Mouse (Mus musculus) midbrain, embryonic 15.5 days (tissue): ENCODE results near the gene Ccdc60. TPM values are rescaled to one million over a fixed set of nuclear protein-coding genes. Genes with fewer than 3 reads are reported as not detected.
"Not testable (repeated sequence)": the region's sequence is repeated elsewhere in the genome, so short reads cannot be mapped to it uniquely, and the experiment has no call there.

Experiments used
- ATAC-seq: fragments of 200-750 bp; cut with Nextera tagmentation; replicated peaks from 2 replicates; pipeline ENCODE4 v1.8.0; 2017; ENCODE audit warnings: moderate TSS enrichment
- H3K27ac ChIP-seq: fragments of 300-500 bp; sonication (generic); 2 replicates; pipeline ENCODE4 v1.5.1; 2015; ENCODE audit warnings: mild to moderate bottlenecking, inconsistent platforms
- H3K27me3 ChIP-seq: fragments of 300-500 bp; sonication (generic); replicated peaks from 2 replicates; pipeline ENCODE4 v1.6.1; 2015; ENCODE audit warnings: inconsistent platforms
- H3K36me3 ChIP-seq: fragments of 300-500 bp; sonication (generic); replicated peaks from 2 replicates; pipeline ENCODE4 v1.6.1; 2015; ENCODE audit warnings: inconsistent platforms
- H3K4me1 ChIP-seq: fragments of 300-500 bp; sonication (generic); 2 replicates; pipeline ENCODE4 v1.6.1; 2015; ENCODE audit warnings: inconsistent platforms
- H3K4me2 ChIP-seq: fragments of 300-500 bp; sonication (generic); 2 replicates; pipeline ENCODE4 v1.6.1; 2015; ENCODE audit warnings: inconsistent platforms, mild to moderate bottlenecking, moderate library complexity
- H3K4me3 ChIP-seq: fragments of 300-500 bp; sonication (generic); 2 replicates; pipeline ENCODE4 v1.5.1; 2015; ENCODE audit warnings: mild to moderate bottlenecking, inconsistent platforms
- H3K9ac ChIP-seq: fragments of 300-500 bp; sonication (generic); 2 replicates; pipeline ENCODE4 v1.6.1; 2015; ENCODE audit warnings: mild to moderate bottlenecking, inconsistent platforms
- H3K9me3 ChIP-seq: fragments of 300-500 bp; sonication (generic); 2 replicates; pipeline ENCODE4 v1.6.1; 2016; ENCODE audit warnings: inconsistent platforms
- WGBS: fragments of 180-500 bp; shearing (Covaris S2); methylation state at CpG from one replicate; pipeline ENCODE4 v1.1.7; 2015; ENCODE audit warnings: mixed read lengths; 5-methylcytosine and 5-hydroxymethylcytosine counted together
- polyA plus RNA-seq: library from polyadenylated mRNA; unstranded; fragments of >200 nt; fragmentation: Nextera tagmentation; extraction: Ambion mirVana; gene quantifications from 2 replicates; pipeline ENCODE4 v1.2.1, GENCODE M21; 2015

Gene Ccdc60
- polyA plus RNA-seq, 1 experiment from 2014 or later: 3.1 TPM

DNA sequence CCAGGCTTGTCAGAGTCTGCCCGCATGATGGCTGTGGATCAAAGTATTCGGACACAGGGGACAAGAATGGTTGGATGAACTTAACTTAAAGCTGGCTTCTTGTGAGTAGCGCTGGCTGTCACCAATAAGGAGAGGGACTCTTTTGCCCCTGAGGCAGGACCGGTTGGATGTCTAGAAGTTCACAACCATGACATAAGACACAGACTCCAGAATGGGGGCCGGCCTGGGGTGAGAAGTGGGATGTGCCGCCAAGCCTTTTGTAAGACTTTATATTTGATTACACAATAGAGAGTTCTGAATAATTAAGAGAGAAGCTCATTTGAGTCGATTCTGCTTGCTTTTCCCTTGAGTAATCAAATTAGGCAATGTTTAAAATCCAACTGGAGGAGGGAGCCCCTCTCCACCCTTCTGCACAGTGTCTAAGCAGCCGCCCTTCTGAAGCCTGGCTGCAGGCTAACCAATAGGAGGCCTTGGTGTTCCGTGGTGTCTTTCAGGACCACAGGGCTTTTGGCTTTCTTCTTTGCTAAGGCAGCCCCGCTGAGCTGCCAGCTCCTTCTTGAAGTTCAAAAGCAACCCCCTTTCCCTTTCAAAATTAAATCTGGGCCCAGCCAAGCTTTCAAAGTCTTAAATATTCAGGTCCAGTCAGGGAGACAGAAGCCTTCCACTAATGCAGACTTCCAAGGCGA lies 123.4 kb downstream of the Ccdc60 start:
- Histone ChIP-seq H3K4me3 (no peak overlapping the region), H3K27me3 (no peaks in the 10 kb centered on the region), H3K9ac (no peak overlapping the region), H3K27ac (peak overlapping the region; percentile 62), H3K4me1 (peaks cover 17% of the 10 kb centered on the region), H3K36me3 (no peaks in the 10 kb centered on the region), H3K4me2 (no peak overlapping the region), H3K9me3 (no peaks in the 10 kb centered on the region)
- peak; percentile 79 for ATAC-seq
- 40% methylated on average over 11 of the region's 11 CpGs for WGBS

DNA sequence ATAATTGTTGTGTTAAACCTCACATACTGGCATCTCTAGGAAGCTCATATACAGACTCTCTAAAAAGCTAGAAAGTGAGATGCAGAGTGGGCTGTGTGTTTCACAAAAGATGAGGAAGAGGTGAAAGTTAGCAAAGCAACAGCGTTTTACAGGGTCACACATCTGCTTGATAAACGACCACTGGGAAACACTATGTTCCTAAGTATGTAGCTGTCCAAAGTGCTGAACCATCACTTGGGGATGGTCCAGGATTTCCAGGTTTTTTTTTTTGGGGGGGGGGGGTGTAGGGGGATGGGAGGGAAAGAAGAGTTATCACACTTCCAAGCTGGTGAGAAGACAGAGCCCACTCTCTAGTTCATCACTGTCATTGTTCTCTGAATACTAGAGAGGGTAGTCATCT lies 134.0 kb downstream of the Ccdc60 start:
- Histone ChIP-seq H3K4me3 (no peak overlapping the region), H3K27ac (no peak overlapping the region), H3K9me3 (no peaks in the 10 kb centered on the region), H3K9ac (no peak overlapping the region), H3K4me1 (0 out of 2 replicates have a peak, but pooled peaks cover 7% of the 10 kb centered on the region), H3K4me2 (no peak overlapping the region), H3K36me3 (no peaks in the 10 kb centered on the region), H3K27me3 (no peaks in the 10 kb centered on the region)
- no peak for ATAC-seq
- WGBS: 52% methylated on average over 2 of the region's 2 CpGs

DNA sequence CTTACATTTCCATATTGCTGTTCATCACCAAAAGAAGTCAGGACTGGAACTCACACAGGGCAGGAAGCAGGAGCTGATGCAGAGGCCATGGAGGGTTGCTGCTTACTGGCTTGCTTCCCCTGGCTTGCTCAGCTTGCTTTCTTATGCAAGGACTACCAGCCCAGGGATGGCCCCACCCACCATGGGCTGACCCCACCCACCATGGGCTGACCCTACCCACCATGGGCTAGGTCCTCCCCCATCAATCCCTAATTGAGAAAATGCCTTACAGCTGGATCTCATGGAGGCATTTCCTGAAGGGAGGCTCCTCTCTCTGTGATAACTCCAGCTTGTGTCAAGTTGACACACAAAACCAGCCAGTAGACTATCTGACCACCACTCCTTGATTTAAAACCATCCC lies 142.3 kb downstream of the Ccdc60 start:
- H3K4me1 ChIP-seq, H3K4me3 ChIP-seq, ATAC-seq, H3K27me3 ChIP-seq, H3K4me2 ChIP-seq, H3K36me3 ChIP-seq, H3K9ac ChIP-seq, H3K9me3 ChIP-seq, H3K27ac ChIP-seq: not testable (repeated sequence)

DNA sequence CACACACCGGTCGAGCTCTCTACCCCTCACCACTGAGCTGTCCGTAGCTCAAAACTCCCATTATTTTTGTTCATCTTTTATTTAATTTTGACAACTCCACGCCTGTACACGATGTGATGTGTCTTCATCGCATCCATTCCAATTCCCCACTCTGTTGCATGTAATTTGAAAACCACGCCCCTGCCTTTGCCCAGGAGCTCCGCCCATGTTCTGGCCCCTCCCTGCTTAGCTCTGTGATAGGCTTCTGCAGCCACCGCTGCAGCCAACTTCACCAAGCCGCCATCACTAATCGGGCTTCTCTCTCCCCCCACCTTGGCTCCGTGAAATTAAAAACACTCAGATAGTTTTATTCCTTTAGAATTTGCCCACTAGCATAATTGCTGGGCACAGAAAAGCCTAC lies 144.1 kb downstream of the Ccdc60 start:
- no peaks in the 10 kb centered on the region for H3K27me3 ChIP-seq
- H3K4me3 ChIP-seq: no peak overlapping the region
- H3K9ac ChIP-seq: no peak overlapping the region
- 69% methylated on average over 12 of the region's 12 CpGs for WGBS
- H3K9me3 ChIP-seq: no peaks in the 10 kb centered on the region
- no peak for ATAC-seq
- H3K36me3 ChIP-seq: no peaks in the 10 kb centered on the region
- H3K4me2 ChIP-seq: no peak overlapping the region
- no peak overlapping the region for H3K27ac ChIP-seq
- H3K4me1 ChIP-seq: no peaks in the 10 kb centered on the region

DNA sequence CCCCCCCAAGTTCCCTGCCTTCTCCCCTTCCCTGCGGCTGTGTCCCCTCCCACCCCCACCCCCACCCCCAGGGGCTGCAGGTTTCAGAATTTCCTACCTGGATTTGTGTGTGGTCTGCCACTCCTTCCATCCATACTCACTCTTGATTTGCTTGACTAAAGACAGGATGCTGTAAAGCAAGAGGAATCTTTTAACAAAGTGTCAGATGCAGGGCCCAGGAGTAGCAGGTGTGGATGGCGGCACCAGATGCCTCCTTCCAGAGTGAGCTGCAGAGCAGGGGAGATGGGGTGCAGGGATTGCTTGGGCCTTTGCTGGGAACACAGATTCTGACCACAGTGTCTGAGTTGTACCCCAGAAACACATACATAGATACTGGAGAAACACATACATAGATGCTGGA lies 148.1 kb downstream of the Ccdc60 start:
- Histone ChIP-seq H3K4me3 (no peak overlapping the region), H3K9ac (no peak overlapping the region), H3K27me3 (no peaks in the 10 kb centered on the region), H3K36me3 (no peaks in the 10 kb centered on the region), H3K4me2 (no peak overlapping the region), H3K4me1 (no peaks in the 10 kb centered on the region), H3K9me3 (no peaks in the 10 kb centered on the region), H3K27ac (no peak overlapping the region)
- WGBS: 46% methylated on average over 2 of the region's 2 CpGs
- ATAC-seq: no peak

DNA sequence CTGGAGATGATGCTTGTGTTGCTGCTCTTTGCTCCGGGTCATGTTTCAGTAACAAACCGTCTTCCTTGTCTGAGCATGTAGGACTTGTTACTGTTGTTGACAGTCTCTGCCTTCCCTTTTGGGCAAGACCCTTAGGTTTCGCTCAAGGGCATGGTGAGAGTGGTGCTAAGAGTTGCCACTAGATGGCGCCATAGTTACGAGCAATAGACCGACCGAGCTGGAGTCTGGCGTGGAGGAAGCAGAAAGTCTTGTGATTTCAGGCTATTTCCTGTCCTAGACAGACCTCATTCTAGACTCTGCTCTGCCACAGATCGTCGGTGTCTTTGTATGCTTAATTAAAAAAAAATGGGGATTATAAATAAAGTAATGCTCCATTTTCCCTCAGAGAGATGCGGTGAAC lies 165.4 kb downstream of the Ccdc60 start:
- no peak overlapping the region for H3K27ac ChIP-seq
- no peaks in the 10 kb centered on the region for H3K4me1 ChIP-seq
- no peak overlapping the region for H3K9ac ChIP-seq
- ATAC-seq: 0 out of 2 replicates have a peak, but pooled peaks have one; percentile 60
- no peak overlapping the region for H3K4me2 ChIP-seq
- H3K9me3 ChIP-seq: no peaks in the 10 kb centered on the region
- no peak overlapping the region for H3K4me3 ChIP-seq
- H3K27me3 ChIP-seq: 0 out of 2 replicates have a peak, but pooled peaks cover 5% of the 10 kb centered on the region
- WGBS: 11% methylated on average over 11 of the region's 11 CpGs
- H3K36me3 ChIP-seq: no peaks in the 10 kb centered on the region

DNA sequence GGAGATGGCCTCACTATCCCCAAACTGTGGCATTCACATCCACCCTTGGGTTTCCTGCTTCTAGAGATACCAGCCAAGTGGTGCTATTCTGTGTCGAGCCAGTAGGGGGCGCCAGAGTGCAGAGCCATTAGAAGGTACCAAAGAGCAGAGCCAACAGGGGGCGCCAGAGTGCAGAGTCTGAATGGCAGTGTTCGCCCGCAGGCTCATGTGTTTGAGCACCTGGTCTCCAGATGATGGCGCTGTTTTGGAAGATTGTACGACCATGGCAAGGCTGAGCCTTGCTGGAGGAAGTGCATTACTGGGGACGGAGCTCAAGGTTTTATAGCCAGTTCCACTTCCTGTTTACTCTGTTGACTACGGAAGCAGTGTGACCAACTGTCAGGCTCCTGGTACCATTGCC lies 172.2 kb downstream of the Ccdc60 start:
- H3K36me3 ChIP-seq: no peaks in the 10 kb centered on the region
- no peak overlapping the region for H3K9ac ChIP-seq
- no peak overlapping the region for H3K4me2 ChIP-seq
- 43% methylated on average over 9 of the region's 9 CpGs for WGBS
- H3K9me3 ChIP-seq: no peaks in the 10 kb centered on the region
- 0 out of 2 replicates have a peak, but pooled peaks cover 2% of the 10 kb centered on the region for H3K4me1 ChIP-seq
- H3K4me3 ChIP-seq: no peak overlapping the region
- H3K27me3 ChIP-seq: no peaks in the 10 kb centered on the region
- no peak overlapping the region for H3K27ac ChIP-seq
- no peak for ATAC-seq

DNA sequence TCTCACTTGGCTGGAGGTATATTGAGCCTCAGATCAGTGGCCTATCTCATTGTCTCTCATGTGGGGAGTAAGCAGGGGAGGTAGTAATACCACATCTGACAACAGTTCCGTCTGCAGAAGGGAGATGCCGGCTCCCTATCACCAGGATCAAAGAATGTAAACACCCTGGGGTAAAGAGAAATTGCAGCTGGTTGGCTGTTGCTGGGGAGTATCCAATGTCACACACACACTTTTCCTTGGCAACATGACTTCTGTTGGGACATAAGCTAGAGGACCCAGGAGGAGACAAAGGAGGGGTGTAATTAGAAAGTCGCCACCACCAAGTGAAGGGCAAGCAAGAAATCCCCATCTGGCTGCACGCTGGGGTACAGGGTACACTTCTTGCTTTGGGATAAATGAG lies 172.7 kb downstream of the Ccdc60 start:
- 0 out of 2 replicates have a peak, but pooled peaks cover 2% of the 10 kb centered on the region for H3K4me1 ChIP-seq
- no peaks in the 10 kb centered on the region for H3K27me3 ChIP-seq
- no peak overlapping the region for H3K4me2 ChIP-seq
- WGBS: 67% methylated on average over 4 of the region's 4 CpGs
- no peak overlapping the region for H3K4me3 ChIP-seq
- H3K9ac ChIP-seq: no peak overlapping the region
- no peak overlapping the region for H3K27ac ChIP-seq
- ATAC-seq: no peak
- H3K9me3 ChIP-seq: no peaks in the 10 kb centered on the region
- no peaks in the 10 kb centered on the region for H3K36me3 ChIP-seq

DNA sequence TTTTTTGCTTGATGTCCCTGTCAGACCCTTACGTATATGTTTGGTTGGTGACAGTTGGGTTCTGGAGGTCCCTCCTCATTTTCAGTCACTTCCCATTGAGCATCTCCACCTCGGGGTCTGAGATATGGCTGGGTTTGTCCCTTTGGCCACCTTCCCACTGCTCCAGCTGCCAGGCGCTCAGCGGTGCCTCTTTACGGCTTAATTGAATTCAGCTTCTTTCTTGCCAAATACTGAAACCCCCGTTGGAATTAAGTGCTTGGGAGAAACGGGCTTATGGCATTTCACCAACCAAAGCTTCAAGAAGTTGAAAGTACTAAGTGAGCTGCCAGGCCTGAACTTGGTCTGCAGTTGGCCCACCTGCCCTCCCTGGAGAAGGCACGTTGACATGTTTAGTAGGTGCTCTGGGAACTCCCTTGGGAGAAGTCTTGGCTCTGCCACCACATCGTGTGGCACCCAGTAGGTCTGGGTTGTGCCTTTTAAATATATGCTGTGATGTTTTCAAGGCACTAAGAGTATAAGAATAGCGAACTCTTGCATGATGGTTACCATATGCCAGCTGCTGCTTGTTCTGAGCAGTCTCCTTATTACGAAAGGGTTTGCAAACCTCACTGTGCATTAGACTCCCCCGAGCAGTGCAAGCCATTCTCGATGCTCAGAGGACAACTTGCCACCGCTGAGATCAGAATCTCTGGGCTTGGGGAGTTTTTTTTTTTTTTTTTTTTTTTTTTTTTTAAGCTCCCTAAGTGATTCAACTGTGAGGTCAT lies 173.5 kb downstream of the Ccdc60 start:
- Histone ChIP-seq H3K9me3 (no peaks in the 10 kb centered on the region), H3K4me1 (0 out of 2 replicates have a peak, but pooled peaks cover 2% of the 10 kb centered on the region), H3K4me2 (no peak overlapping the region), H3K27me3 (no peaks in the 10 kb centered on the region), H3K4me3 (no peak overlapping the region), H3K27ac (no peak overlapping the region), H3K9ac (no peak overlapping the region), H3K36me3 (no peaks in the 10 kb centered on the region)
- ATAC-seq: no peak
- WGBS: 66% methylated on average over 14 of the region's 14 CpGs

DNA sequence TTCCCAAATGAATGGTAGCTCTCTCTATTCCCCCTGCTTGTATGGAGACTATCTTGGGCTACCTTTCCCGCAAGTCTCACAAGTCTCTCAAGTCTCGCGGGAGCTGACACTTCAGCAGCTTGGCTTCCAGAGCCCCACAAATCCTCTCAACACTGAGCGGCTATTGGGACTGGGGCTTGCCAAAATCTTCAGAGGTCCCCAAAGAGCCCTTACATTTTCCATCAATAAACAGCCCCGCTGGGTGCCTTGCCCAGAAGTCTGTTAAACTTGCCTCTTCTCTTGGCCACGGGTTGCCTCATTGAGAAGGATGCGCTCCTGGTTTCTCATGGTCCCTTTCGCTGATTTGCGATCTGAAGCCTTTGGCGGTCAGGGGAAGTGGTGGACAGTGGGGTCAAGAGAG lies 180.1 kb downstream of the Ccdc60 start:
- Histone ChIP-seq H3K36me3 (no peaks in the 10 kb centered on the region), H3K4me3 (no peak overlapping the region), H3K27ac (no peak overlapping the region), H3K9me3 (no peaks in the 10 kb centered on the region), H3K27me3 (no peaks in the 10 kb centered on the region), H3K4me2 (no peak overlapping the region), H3K9ac (no peak overlapping the region), H3K4me1 (no peaks in the 10 kb centered on the region)
- WGBS: 94% methylated on average over 10 of the region's 10 CpGs
- ATAC-seq: no peak

DNA sequence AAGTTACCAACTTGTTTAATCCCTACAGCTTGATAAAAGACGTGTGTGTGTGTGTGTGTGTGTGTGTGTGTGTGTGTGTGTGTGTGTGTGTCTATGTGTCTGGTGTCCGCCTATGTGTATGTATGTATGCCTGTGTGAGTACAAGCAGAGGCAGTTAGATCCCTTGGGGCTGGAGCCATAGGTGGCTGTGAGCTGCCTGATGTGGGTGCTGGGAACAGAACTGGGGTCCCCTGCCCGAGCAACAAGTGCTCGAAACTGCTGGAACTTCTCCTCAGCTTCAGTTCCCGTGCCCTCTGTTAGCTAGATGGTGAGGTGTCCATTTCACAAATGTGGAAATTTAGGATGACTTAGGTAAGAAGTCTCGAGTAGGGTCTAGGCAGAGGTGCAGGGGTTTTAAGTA lies 204.6 kb downstream of the Ccdc60 start:
- no peak for ATAC-seq
- no peaks in the 10 kb centered on the region for H3K36me3 ChIP-seq
- no peak overlapping the region for H3K4me3 ChIP-seq
- 94% methylated on average over 5 of the region's 6 CpGs for WGBS
- no peak overlapping the region for H3K9ac ChIP-seq
- H3K27ac ChIP-seq: no peak overlapping the region
- no peak overlapping the region for H3K4me2 ChIP-seq
- peaks cover 5% of the 10 kb centered on the region; the same call in 1 of the 2 replicates for H3K4me1 ChIP-seq
- H3K27me3 ChIP-seq: peaks cover 18% of the 10 kb centered on the region
- H3K9me3 ChIP-seq: no peaks in the 10 kb centered on the region

DNA sequence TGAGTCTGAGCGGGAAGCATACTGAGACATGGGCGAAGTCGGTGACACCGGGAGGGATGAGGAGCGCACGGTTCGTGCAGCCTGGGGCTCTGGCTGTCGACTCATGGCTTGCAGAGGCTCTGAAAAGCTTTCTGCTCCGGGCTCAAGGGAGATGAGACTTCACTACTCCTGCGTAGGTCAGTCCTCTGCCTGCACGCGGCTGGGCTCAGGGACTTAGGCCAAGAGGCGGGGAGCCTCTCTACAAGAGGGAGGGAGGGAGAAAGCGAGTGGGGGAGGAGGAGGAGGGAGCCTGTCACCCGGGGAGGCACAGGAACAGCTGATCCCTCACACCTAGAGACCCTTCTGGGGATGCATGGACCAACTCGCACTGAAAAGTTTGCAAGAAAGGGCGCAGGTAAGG lies 205.7 kb downstream of the Ccdc60 start, which contains the start of gene Tmem233:
Gene Tmem233, minus strand, starts transcription at position 164 of the 400 bp plus-strand sequence.
- WGBS: 11% methylated on average over 17 of the region's 17 CpGs
- H3K4me1 ChIP-seq: peaks cover 5% of the 10 kb centered on the region; the same call in 1 of the 2 replicates
- no peak for ATAC-seq
- H3K4me3 ChIP-seq: no peak within 1 kb of the TSS
- no peak within 1 kb of the TSS for H3K27ac ChIP-seq
- H3K9ac ChIP-seq: no peak within 1 kb of the TSS
- H3K36me3 ChIP-seq: no peaks in the 10 kb centered on the region
- H3K27me3 ChIP-seq: peaks cover 18% of the 10 kb centered on the region
- H3K9me3 ChIP-seq: no peaks in the 10 kb centered on the region
- H3K4me2 ChIP-seq: peak within 1 kb of the TSS; percentile 29; the same call in 1 of the 2 replicates
